Mouse (Mus musculus) limb, embryonic 11.5 days (tissue): ENCODE results near the gene Fktn. TPM values are rescaled to one million over a fixed set of nuclear protein-coding genes. Genes with fewer than 3 reads are reported as not detected.
"Not testable (repeated sequence)": the region's sequence is repeated elsewhere in the genome, so short reads cannot be mapped to it uniquely, and the experiment has no call there.

ENCODE experiments used
- ATAC-seq: fragments of 200-750 bp; cut with Nextera tagmentation; 2 replicates; pipeline ENCODE4 v1.8.0; 2017; ENCODE audit warnings: low read depth; ENCODE audit not compliant: insufficient number of reproducible peaks, low FRiP score, low TSS enrichment
- DNase-seq: peaks from one replicate; pipeline ENCODE4 v3.0.0-alpha.2; 2015; ENCODE audit warnings: low spot score
- H3K27ac ChIP-seq: fragments of 300-500 bp; sonication (generic); replicated peaks from 2 replicates; pipeline ENCODE4 v1.5.1; 2014; ENCODE audit warnings: low read depth, mild to moderate bottlenecking, low read length
- H3K27me3 ChIP-seq: fragments of 300-500 bp; sonication (generic); 2 replicates; pipeline ENCODE4 v1.6.1; 2014; ENCODE audit warnings: mild to moderate bottlenecking, low read length, mixed read lengths; ENCODE audit not compliant: control insufficient read depth, insufficient read depth
- H3K36me3 ChIP-seq: fragments of 300-500 bp; sonication (generic); 2 replicates; pipeline ENCODE4 v1.6.1; 2014; ENCODE audit warnings: mild to moderate bottlenecking, low read length, moderate library complexity, mixed read lengths; ENCODE audit not compliant: control insufficient read depth, insufficient read depth
- H3K4me1 ChIP-seq: fragments of 300-500 bp; sonication (generic); 2 replicates; pipeline ENCODE4 v1.6.1; 2014; ENCODE audit warnings: low read length, mixed read lengths; ENCODE audit not compliant: control insufficient read depth, insufficient read depth
- H3K4me2 ChIP-seq: fragments of 300-500 bp; sonication (generic); 2 replicates; pipeline ENCODE4 v1.6.1; 2014; ENCODE audit warnings: low read depth, mild to moderate bottlenecking, moderate library complexity; ENCODE audit not compliant: severe bottlenecking
- H3K4me3 ChIP-seq: fragments of 300-500 bp; sonication (generic); 2 replicates; pipeline ENCODE4 v1.5.1; 2014; ENCODE audit warnings: low read depth, low read length
- H3K9ac ChIP-seq: fragments of 300-500 bp; sonication (generic); 2 replicates; pipeline ENCODE4 v1.6.1; 2014; ENCODE audit warnings: mild to moderate bottlenecking, low read length
- H3K9me3 ChIP-seq: fragments of 300-500 bp; sonication (generic); 2 replicates; pipeline ENCODE4 v1.6.1; 2016; ENCODE audit warnings: low read length; ENCODE audit not compliant: control insufficient read depth
- WGBS: fragments of 180-500 bp; shearing (Covaris S2); extraction: QIAGEN DNeasy Blood & Tissue Kit; methylation state at CpG from one replicate; pipeline ENCODE4 v1.1.7; 2014; 5-methylcytosine and 5-hydroxymethylcytosine counted together
- polyA plus RNA-seq: library from polyadenylated mRNA; unstranded; fragments of >200 nt; fragmentation: Nextera tagmentation; extraction: Ambion mirVana; gene quantifications from 2 replicates; pipeline ENCODE4 v1.2.1, GENCODE M21; 2014

Gene Fktn
- polyA plus RNA-seq, 1 experiment from 2014 or later: 12.2 TPM

- Histone ChIP-seq H3K27ac (no peak overlapping the region), H3K27me3 (no peaks in the 10 kb centered on the region), H3K4me3 (no peak overlapping the region), H3K4me2 (no peak overlapping the region), H3K36me3 (no peaks in the 10 kb centered on the region), H3K9ac (no peak overlapping the region), H3K9me3 (no peaks in the 10 kb centered on the region), H3K4me1 (no peaks in the 10 kb centered on the region)
- DNase-seq (no peak), ATAC-seq (no peak)
- 30% methylated on average over 18 of the region's 18 CpGs for WGBS
These were observed 83.3 kb downstream of the Fktn start for GRCm38 (mm10) chr4:53796865-53797772.

DNA sequence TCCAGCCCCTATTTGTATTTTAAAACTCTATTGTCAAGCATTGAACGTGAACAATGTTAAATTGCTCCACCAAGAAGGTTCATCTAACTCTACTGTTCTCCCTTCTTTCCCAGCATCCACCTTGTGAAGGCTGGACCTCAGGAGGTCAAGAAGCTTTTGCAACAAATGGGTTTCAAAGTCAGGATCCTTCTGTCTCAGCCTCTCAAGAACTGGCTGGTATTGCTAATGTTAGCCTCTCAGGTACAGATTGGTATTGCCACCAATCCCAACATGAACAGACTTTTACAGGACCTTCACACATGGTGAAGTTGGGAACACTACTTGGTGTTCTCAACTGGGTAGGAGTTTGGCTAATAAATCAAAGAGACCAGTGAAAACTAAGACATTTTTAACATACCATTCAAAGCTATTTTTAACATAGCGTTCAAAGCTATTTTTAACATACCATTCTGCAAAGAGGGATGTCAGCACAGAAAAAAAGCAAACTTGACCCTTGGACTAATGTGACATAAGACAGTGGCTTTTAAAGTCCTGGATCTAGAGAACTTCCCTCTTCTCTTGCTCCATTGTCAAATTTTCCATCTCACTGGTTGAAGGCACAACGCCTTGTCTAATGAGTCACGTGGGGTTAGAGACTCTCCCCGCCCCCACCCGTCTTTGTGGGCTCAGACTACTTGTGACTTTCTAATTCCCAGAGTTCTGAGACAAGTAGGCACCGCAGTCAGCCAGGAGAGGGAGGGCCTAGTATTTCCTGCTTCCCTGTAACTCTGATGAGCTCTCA lies 85.3 kb downstream of the Fktn start:
- Histone ChIP-seq H3K27ac (no peak overlapping the region), H3K9ac (no peak overlapping the region), H3K36me3 (no peaks in the 10 kb centered on the region), H3K27me3 (no peaks in the 10 kb centered on the region), H3K9me3 (no peaks in the 10 kb centered on the region), H3K4me3 (no peak overlapping the region), H3K4me2 (no peak overlapping the region), H3K4me1 (no peaks in the 10 kb centered on the region)
- WGBS: 69% methylated on average over 7 of the region's 7 CpGs
- DNase-seq (no peak), ATAC-seq (no peak)

GRCm38 (mm10) chr4:53799753-53800152 lies 86.0 kb downstream of the Fktn start:
- no peak overlapping the region for H3K27ac ChIP-seq

GRCm38 (mm10) chr4:53803674-53804073 lies 89.9 kb downstream of the Fktn start:
- not testable (repeated sequence) for H3K4me1 ChIP-seq, H3K9ac ChIP-seq, H3K36me3 ChIP-seq, H3K4me2 ChIP-seq, DNase-seq, H3K4me3 ChIP-seq, ATAC-seq, H3K27ac ChIP-seq, H3K9me3 ChIP-seq, H3K27me3 ChIP-seq
- 94% methylated on average over 8 of the region's 8 CpGs for WGBS

More at GRCm38 (mm10) chr4:53799753-53800152, 86.0 kb downstream of the Fktn start:
- DNase-seq (no peak), ATAC-seq (no peak)
- no peaks in the 10 kb centered on the region for H3K27me3 ChIP-seq
- H3K4me3 ChIP-seq: no peak overlapping the region
- H3K9ac ChIP-seq: no peak overlapping the region
- WGBS: 77% methylated on average over 1 of the region's 1 CpGs
- no peaks in the 10 kb centered on the region for H3K36me3 ChIP-seq
- no peaks in the 10 kb centered on the region for H3K9me3 ChIP-seq
- H3K4me2 ChIP-seq: no peak overlapping the region
- no peaks in the 10 kb centered on the region for H3K4me1 ChIP-seq

DNA sequence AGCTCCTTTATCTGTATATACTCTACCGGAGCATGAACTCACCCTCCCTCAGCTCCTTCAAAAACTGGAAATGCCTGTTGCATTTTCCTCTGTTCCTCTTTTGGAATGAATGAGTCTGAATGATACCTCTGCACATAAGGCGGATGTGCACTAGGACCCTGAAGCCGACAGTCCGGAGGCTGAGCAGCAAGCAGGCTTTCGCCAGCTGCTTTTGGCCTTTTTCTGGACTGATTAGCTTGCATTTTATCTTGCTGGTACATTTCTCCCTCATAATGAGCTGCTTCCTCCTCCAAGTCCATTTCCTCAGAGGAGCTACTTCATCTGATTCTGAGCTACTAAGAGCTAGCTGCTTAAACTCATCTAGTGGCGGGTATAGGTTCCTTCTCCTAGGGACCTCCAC lies 92.6 kb downstream of the Fktn start:
- H3K27ac ChIP-seq, H3K4me2 ChIP-seq, H3K9ac ChIP-seq, H3K4me3 ChIP-seq, H3K9me3 ChIP-seq, H3K4me1 ChIP-seq, H3K27me3 ChIP-seq, DNase-seq, H3K36me3 ChIP-seq, ATAC-seq: not testable (repeated sequence)
- 92% methylated on average over 6 of the region's 6 CpGs for WGBS

DNA sequence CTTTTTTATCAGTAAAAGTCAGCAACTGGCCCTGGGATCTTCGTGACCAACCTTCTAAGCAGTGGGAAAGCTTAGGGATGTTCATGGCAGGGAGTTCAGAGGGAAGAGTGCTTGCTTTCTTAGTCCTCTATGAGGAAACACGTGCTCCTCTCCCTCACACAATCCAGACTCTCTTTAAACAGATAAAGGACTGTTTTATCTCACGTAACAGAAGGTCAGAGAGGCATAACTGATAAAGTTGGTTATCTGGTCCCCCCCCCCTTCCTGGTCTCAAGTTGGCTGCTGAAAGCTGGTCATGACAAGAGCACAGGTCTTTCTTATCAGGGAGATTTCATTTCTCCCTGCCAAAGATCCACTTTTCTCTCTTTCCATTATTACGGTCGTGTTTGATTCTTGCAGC lies 104.5 kb downstream of the Fktn start:
- ATAC-seq (no peak), DNase-seq (no peak)
- Histone ChIP-seq H3K27me3 (no peaks in the 10 kb centered on the region), H3K4me2 (no peak overlapping the region), H3K4me1 (no peaks in the 10 kb centered on the region), H3K36me3 (no peaks in the 10 kb centered on the region), H3K9me3 (no peaks in the 10 kb centered on the region), H3K9ac (no peak overlapping the region), H3K4me3 (no peak overlapping the region), H3K27ac (no peak overlapping the region)
- WGBS: 71% methylated on average over 5 of the region's 5 CpGs

- DNase-seq: no peak
- no peak for ATAC-seq
- WGBS: 73% methylated on average over 6 of the region's 6 CpGs
These were observed 109.9 kb downstream of the Fktn start for GRCm38 (mm10) chr4:53823697-53824096.

DNA sequence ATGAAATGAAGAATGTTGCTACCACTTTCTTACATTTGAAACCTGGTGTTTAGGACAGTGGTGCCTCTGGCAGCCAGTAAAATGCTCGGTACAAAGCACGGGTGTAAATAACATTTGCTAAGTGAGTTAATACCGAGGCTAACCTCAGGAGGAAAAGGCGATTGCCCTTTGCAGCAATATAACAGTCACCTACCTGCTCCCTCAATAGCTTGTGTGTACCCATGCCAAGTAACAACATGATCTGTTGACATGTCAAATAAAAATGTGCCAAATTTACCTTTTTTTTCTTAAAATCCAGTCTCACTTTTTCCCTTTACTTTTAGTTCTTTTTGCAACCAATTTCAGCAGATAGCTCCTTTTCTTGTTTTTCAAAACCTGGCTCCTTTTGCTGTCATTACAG lies 111.0 kb downstream of the Fktn start:
- H3K36me3 ChIP-seq: no peaks in the 10 kb centered on the region
- H3K4me3 ChIP-seq: no peak overlapping the region
- H3K9me3 ChIP-seq: no peaks in the 10 kb centered on the region
- no peak overlapping the region for H3K9ac ChIP-seq
- no peak for DNase-seq
- no peak overlapping the region for H3K27ac ChIP-seq
- no peak for ATAC-seq
- no peak overlapping the region for H3K4me2 ChIP-seq
- WGBS: 46% methylated on average over 4 of the region's 4 CpGs
- no peaks in the 10 kb centered on the region for H3K4me1 ChIP-seq
- no peaks in the 10 kb centered on the region for H3K27me3 ChIP-seq

More at GRCm38 (mm10) chr4:53823697-53824096, 109.9 kb downstream of the Fktn start:
- no peak overlapping the region for H3K4me2 ChIP-seq
- no peak overlapping the region for H3K27ac ChIP-seq
- no peaks in the 10 kb centered on the region for H3K27me3 ChIP-seq
- H3K4me3 ChIP-seq: no peak overlapping the region
- H3K9ac ChIP-seq: no peak overlapping the region
- H3K4me1 ChIP-seq: no peaks in the 10 kb centered on the region
- no peaks in the 10 kb centered on the region for H3K36me3 ChIP-seq
- no peaks in the 10 kb centered on the region for H3K9me3 ChIP-seq
